Mouse (Mus musculus) colon, adult 2 months (tissue): ENCODE data around the gene Acbd5. TPM values are rescaled to one million over a fixed set of nuclear protein-coding genes. Genes with fewer than 3 reads are reported as not detected.

Experiments
- polyA plus RNA-seq: library from polyadenylated mRNA; depleted of rRNA; stranded (reverse); fragments of >200 nt; gene quantifications from 2 replicates; pipeline ENCODE4 v1.2.3, GENCODE M21; 2012; rRNA removed

The Acbd5 gene
- polyA plus RNA-seq: 16.2 and 19.3 TPM in 2 replicates

GRCm38 (mm10) chr2:23067552-23068369 is at the start of gene Acbd5:
Acbd5 (plus strand) TSS chr2:23068167.

DNA sequence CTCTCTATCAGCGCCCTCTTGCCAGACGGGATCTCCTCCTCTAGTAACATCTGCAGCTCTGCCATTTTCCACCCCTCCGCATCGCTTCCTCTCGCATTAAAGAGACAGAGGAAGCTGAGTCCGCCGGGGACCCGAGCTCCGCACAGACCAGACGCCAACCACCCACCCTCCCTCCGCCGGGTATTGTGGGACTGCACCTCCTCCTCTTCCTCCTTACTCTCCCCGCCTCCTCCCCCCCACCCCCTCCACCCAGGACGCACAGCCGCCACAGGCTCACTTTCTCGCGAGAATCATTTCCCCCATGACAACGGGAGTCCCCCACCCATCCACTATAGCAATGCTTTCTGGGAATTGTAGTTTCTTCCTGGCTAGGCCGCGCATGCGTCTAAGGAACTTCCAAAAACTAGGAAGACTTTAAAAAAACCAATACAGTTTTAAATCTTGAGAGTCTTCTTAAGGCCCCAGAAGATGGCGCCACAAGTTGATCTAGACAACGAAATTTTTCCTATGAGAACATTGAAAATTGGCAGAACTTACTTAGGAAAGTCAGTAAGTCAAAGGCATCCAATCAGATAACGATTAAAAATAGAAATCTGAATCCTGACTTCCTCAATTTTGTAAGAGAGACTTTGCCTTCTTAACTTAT is 27.8 kb upstream of the Acbd5 start, which contains the start of gene Abi1:
Gene Abi1, minus strand, starts transcription at position 241 of the 646 bp plus-strand sequence.

DNA sequence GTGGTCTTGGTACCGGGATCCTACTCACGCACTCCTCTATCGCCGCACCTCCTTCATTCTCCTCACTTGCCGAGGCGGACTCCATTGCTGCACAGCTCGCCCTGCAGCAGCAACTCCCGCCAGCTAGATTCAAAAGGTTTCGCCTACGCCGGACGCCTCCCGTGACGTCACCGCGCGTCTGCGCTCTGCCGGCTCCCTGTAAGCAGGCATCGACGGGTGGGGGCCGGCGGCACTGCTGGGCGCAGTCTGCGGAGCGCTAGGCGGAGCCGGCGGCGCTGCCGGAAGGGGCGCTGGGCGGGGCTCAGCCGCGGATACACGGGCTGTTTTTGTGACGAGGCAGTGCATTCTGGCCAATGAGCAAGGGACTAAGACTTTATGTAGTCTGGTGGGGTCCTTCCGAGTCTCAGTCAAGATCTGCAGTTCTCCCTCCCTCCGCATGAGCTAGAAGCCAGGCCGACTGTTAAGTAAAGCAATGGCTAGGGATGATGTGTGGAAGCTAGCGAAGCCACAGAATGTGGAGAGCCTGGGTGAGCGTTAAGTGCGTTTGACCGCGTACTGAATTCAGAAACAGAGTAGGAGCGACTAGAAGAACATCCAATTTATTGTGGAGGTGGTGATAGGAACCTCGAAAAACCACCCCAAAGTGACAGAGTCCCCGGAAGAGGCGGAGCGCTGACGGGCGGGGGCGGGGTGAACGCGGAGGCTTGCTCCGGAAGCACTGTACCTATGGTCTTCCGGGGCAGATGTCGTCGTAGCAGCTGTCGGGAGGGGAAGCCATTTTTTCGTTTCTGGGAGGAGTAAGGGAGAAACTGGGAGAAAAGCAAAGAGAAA is 88.0 kb downstream of the Acbd5 start, which contains the start of the genes Mastl and Yme1l1:
Gene Mastl, minus strand, starts transcription at position 248 of the 831 bp plus-strand sequence.
Gene Yme1l1, plus strand, starts transcription at position 593 of the 831 bp plus-strand sequence.

Other genes starting within 250 kb of the Acbd5 start
- 17.6 and 20.7 TPM in 2 replicates for gene Pdss1, start 172.6 kb upstream of the Acbd5 start, polyA plus RNA-seq
- gene Abi1, start 27.9 kb upstream of the Acbd5 start, polyA plus RNA-seq: 115 and 168 TPM in 2 replicates
- 0.23 and 0.68 TPM in 2 replicates for gene Mastl, start 87.9 kb downstream of the Acbd5 start, polyA plus RNA-seq
- 2.1 and 3.9 TPM in 2 replicates for gene Yme1l1, start 88.2 kb downstream of the Acbd5 start, polyA plus RNA-seq
- not detected in 2 replicates for gene 4931423N10Rik, start 139.3 kb downstream of the Acbd5 start, polyA plus RNA-seq